Mouse (Mus musculus) G1E (cell line): Measurements from ENCODE around the gene Tmem268.

Experiments used
- CTCF ChIP-seq: IDR thresholded peaks from 2 replicates; pipeline ENCODE4 v1.5.1; 2012; ENCODE audit warnings: low read depth, low read length, inconsistent platforms, mixed read lengths
- GATA1 ChIP-seq: IDR thresholded peaks from 2 replicates; pipeline ENCODE4 v1.6.1; 2012; ENCODE audit warnings: borderline replicate concordance, low read length, inconsistent platforms, mixed read lengths
- POLR2AphosphoS5 ChIP-seq: IDR thresholded peaks from 2 replicates; pipeline ENCODE4 v1.6.1; 2012; ENCODE audit warnings: low read depth, low read length, inconsistent platforms; ENCODE audit not compliant: insufficient replicate concordance

GRCm38 (mm10) chr4:63557124-63558059 lies 1.2 kb upstream of the Tmem268 start:
- TF ChIP-seq CTCF = no peak
- no peak for TF ChIP-seq POLR2AphosphoS5
- TF ChIP-seq GATA1 = no peak
